Mouse (Mus musculus) CD4-positive, CD25-positive, alpha-beta regulatory T cell, adult 4 months (primary cell): ENCODE data around the gene Caln1. TPM values are rescaled to one million over a fixed set of nuclear protein-coding genes. Genes with fewer than 3 reads are reported as not detected.

Experiments used
- ATAC-seq: one replicate; pipeline ENCODE4 v1.8.0; 2017
- polyA plus RNA-seq, 2 experiments: library from polyadenylated mRNA; unstranded; fragments of 100-300 nt; shearing (Covaris generic); gene quantifications; one replicate each; pipeline ENCODE4 v1.2.1; 2017

The Caln1 gene
- polyA plus RNA-seq, 2 experiments from 2014 or later = not detected

- no peak for ATAC-seq
Measured at GRCm38 (mm10) chr5:130815352-130815751, 446.1 kb downstream of the Caln1 start.

GRCm38 (mm10) chr5:130820021-130820648 lies 450.9 kb downstream of the Caln1 start:
- no peak for ATAC-seq

DNA sequence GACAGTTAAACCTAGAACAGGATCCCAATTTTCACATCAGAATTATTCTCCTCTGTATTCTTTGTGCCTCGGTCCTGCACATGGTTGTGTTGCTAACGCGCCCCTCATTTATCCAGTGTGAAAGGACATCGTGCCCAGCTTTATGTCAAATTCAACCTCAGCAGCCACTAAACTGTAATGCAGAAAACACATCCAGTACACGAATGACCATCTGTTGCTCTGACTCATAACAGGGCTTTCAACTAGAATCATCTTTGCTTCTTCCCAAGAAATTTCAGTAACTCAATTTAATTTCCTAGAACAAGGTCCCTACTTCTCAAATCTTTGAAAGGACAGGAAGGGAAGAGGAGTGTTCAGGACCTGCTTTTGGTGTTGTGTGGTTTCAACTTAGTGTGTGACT lies 451.4 kb downstream of the Caln1 start:
- ATAC-seq = no peak

DNA sequence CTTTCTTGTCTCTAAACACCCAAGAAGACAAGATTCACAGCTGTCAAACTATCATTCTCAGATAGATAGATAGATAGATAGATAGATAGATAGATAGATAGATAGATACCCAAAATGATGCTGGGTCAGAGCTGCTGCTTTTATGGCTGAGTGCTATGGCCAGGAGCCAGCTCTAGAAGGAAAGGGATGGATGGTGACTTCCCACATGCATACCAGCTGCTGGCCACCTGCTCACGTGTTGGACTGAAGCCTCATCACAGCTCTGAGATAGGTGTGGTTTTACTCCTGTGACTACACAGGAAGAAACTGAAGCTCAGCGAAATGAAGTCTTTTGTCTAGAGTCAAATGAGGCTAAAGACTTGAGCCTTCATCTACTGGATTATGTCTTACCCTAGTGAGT lies 456.5 kb downstream of the Caln1 start:
- no peak for ATAC-seq

DNA sequence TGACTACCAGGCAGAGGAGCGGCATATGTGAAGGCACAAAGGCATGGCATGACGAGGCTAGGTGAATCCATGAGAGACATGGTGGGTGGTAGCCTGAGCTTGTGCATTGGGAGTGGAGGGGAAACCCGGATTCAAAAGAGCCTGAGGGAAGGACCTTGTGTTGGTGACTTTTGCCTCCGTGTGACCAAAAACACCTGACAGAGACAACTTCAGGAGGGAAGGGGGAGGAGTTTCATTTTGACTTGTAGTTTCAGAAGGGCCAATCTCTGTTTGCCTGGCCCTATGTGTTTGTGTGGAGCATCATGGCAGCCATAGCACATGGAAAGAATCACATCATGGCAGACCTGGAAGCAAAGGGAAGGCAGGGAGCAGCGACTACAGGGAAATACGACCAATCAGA lies 479.3 kb downstream of the Caln1 start:
- ATAC-seq = no peak

DNA sequence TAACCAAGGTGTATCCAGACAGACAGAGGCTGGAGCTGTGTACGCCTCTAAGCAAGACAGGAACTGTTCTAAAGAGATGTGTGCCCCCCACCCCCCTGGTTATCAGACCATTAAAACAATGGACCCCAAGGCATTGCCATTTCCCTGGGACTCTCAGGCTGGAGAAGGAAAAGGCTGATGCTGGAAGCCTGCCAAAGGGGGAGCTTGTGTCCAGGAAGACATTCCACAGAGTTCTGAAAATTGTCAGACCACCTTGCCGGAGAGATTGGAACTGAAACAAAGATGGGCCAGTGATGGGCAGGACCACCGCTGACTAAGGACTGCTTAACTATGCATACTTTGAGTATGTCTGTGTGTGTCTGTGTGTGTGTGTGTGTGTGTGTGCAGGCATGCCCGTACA lies 480.4 kb downstream of the Caln1 start:
- ATAC-seq = no peak

GRCm38 (mm10) chr5:130852182-130852581 lies 482.9 kb downstream of the Caln1 start:
- ATAC-seq = no peak

- peak; percentile 39 for ATAC-seq
Measured at GRCm38 (mm10) chr5:130853371-130853770, 484.1 kb downstream of the Caln1 start.

- no peak for ATAC-seq
Measured at GRCm38 (mm10) chr5:130854430-130854829, 485.2 kb downstream of the Caln1 start.

GRCm38 (mm10) chr5:130858148-130858547 lies 488.9 kb downstream of the Caln1 start:
- ATAC-seq = no peak

DNA sequence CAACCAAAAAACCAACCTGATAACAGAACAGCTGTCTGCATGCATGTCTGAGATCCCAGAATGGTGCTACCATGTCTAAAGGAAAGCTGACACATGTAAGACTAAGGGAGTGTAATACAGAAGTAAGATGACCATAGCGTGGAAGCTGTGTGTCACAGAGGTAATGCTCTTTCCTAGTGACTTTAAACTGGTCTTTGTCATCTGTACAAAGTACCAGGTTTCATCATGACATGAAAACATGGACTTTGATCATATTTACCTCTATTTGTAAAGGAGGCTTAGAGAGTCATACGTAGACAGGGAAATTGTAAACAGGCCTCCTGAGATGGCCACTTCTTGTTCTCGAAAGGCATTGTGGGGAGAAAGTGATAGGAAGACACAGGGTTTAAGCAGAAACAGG lies 489.5 kb downstream of the Caln1 start:
- ATAC-seq = no peak

GRCm38 (mm10) chr5:130859736-130860135 lies 490.5 kb downstream of the Caln1 start:
- ATAC-seq = no peak

- no peak for ATAC-seq
Measured at GRCm38 (mm10) chr5:130862302-130862701, 493.0 kb downstream of the Caln1 start.

DNA sequence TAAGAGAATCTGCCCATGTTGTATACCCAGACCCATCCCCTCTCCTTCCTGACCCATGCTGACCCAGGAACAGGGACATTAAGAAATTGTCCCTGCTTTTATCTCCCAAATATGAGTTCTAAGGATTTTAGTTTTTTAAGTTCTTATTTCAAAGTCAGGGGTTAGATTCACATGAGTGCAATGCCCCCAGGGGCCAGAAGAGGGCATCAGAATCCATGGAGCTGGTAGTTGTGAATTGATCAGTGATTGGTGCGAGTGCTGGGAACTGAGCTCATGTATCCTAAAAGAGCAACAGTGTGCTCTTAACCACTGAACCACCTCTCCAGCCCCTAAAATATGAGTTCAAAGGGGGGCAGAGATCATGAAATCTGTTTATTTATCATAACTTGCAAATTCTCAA lies 500.6 kb downstream of the Caln1 start:
- no peak for ATAC-seq

- no peak for ATAC-seq
Measured at GRCm38 (mm10) chr5:130871086-130871485, 501.8 kb downstream of the Caln1 start.

DNA sequence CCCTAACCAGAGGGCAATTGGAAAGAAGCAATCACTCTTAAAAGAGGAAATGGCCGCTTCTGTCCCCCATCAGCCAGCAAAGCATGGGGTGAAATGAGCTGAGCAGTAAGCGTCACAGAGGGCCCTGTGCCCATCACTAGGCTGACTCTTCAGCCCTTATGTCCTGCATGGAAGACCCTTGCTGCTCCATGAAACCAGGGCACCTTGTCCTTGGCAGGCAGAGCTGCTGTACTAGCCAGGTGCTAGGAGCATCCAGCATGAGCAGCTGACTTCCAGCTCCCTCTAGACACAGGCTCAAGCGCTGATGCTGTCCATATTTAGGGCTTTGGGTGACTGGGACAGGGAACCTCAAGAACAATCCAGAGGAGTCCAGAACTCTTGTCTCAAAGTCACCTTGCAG lies 506.1 kb downstream of the Caln1 start:
- no peak for ATAC-seq

DNA sequence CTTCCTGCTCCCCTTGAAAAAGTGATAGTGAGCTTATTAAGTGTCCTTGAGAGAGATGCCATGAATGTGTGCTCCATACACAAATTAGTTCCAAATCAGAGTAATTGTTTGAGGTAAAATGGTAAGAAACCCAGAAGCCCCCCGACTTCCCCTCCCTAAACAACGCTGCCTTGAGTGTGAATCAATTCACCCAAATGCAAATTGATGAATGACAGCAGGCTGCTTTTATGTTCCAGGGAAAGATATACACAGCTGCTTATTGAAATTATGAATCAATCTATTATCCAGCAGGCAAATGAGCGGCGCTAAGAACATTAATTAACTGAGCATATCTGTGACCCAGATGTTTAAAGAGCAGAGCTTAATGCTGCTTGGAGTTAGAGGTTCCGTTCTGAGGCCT lies 511.1 kb downstream of the Caln1 start:
- ATAC-seq = no peak

DNA sequence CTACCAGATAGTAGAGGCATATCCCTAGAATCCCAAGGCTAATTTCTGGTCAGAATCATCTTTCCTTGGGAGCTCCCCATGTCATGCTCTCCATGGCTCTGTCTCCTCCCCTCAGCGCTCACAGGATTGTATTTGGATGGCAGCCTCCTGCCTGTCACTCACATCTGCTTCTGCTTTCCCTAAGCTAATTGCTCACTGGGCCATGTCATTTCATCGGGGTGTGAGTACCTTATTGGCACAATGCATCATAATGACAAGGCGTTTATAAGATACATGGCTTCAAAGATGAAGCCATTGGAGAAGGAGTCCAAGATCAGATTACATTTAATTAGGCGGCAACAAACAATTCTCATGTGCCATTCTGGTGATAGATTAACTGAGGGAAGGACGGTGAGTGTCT lies 522.5 kb downstream of the Caln1 start:
- no peak for ATAC-seq

DNA sequence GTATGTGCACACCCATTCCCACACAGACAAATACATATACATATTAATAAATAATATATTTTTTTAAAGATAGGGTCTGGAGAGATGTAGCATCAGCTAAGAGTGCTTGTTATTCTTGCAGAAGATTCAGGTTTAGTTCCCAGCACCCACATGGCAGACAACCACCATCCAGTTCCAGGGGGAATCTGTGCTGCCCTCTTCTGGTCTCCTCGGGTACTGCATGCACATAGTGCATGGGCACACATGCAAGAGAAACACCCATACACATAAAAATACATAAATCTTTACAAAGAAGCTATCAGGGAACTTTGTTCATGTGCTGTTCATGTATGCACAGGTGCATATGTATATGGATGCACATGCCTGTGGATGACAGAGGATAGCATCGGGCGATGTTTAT lies 526.7 kb downstream of the Caln1 start:
- no peak for ATAC-seq

Other genes starting within 250 kb of the Caln1 start
- gene Kctd7, start 224.6 kb upstream of the Caln1 start, polyA plus RNA-seq = 1 to 10 TPM; 2.2 to 2.8 TPM
- 10 to 100 TPM; 32.1 to 43.4 TPM for gene Rabgef1, start 197.7 kb upstream of the Caln1 start, polyA plus RNA-seq
- gene Tmem248, start 152.4 kb upstream of the Caln1 start, polyA plus RNA-seq = 10 to 100 TPM; 10.7 to 15.0 TPM
- 100 to 1,000 TPM; 124 to 164 TPM for gene Sbds, start 113.9 kb upstream of the Caln1 start, polyA plus RNA-seq
- 10 to 100 TPM; 22.1 to 44.6 TPM for gene Tyw1, start 113.8 kb upstream of the Caln1 start, polyA plus RNA-seq
- not detected for gene A330070K13Rik, start 15.2 kb downstream of the Caln1 start, polyA plus RNA-seq